Mouse (Mus musculus): ENCODE measurements around the gene Srgn.
"Not testable (repeated sequence)": the region's sequence is repeated elsewhere in the genome, so short reads cannot be mapped to it uniquely, and the experiment has no call there.

The Srgn gene

DNA sequence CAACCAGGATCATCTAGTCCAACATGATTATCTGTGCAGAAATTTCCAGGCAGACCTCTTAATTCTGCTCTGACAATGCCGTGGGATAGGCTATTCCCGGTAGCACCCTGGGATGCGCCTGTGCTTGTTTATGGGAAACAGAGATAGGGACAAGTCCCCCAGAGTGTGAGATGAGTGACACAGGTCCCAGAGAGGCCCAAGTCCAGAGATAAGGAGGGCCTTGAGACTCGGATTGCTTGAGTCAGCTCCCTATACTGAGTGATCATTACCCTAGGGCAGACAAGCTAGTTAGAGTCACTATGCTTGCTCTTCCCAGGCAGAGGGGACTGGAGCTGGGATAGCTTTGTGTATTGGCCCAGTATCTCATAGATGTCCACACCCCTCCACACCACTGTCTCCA, 5.5 kb downstream of the Srgn start:
- no peak for DNase-seq (ENCODE audit: low spot score in 2 of 2)

DNA sequence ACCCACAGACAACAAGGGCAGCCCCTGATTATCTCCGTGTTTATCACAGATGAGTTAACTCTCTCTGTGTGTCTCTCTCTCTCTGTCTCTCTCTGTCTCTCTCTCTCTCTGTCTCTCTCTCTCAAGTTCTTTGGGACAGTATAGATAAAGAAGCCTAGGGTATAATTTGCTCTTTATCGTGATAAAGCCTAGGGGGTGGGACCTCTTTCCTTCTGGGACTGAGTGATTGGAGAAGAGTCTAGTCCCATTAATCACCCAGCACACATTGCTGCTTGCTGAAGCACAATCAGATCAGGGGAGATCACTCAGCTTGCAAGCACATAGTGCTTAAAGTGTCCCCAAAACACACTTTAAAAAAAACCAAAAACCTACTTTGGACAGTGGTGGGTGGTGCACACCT, 6.3 kb downstream of the Srgn start:
- DNase-seq (ENCODE audit: low spot score in 2 of 2) = no peak

DNA sequence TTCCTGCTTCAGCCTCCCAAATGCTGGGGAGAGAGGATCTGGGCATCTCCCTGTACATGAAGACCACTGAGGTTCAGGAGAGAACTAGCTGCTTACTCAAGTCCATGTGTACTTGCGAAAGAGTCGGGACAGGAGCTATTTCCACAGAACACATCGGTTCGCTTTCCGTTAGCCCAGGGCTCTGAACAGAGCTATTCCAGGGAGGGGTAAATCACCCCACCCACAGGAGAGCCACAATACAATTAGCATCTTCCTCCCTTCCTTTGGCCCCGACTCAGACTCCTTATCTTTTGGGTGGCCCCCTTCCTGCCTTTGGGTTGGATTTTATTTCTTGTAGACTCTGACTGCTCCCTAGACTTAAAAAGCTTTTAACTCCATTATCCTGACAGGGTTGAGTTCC, 9.7 kb downstream of the Srgn start:
- DNase-seq (ENCODE audit: low spot score in 2 of 2) = no peak

DNA sequence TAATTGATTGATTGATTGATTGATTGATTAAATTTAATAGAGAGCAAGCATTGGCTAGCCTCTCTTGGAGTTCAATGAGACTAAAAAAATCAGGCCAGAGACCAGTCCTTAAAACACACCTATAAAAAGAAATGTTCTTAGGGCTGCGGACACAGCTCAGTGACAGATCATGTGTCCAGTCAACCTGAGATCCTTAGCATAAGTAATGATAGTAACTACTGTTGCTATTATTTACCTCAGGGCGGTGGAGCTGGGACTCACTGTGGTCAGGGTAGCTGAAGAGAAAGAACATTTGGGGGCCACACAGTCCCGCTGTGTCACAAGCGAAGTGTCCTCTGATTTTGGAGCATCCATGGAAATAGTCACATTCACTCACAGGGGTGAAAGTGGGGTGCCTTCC, 14.4 kb downstream of the Srgn start:
- DNase-seq (ENCODE audit: low spot score in 2 of 2) = no peak

DNA sequence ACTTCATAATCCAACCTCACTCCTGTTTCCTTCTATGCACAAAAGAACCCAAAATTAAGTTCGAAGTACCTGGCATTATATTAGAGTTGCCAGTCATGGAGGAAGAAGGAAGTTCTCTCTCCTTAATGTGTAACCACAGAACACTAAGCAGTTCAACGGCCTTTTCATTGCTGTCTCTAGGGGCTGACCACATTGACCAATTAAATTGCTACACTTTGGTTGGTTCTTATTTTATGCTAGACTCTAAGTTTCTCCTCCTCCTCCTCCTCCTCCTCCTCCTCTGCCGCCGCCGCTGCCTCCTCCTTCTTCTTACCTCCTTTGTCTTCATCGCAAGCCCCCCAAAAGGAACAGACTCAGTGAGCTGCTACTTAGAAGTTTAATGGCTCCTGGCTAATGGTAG, 15.7 kb downstream of the Srgn start:
- no peak for DNase-seq (ENCODE audit: low spot score in 2 of 2)

DNA sequence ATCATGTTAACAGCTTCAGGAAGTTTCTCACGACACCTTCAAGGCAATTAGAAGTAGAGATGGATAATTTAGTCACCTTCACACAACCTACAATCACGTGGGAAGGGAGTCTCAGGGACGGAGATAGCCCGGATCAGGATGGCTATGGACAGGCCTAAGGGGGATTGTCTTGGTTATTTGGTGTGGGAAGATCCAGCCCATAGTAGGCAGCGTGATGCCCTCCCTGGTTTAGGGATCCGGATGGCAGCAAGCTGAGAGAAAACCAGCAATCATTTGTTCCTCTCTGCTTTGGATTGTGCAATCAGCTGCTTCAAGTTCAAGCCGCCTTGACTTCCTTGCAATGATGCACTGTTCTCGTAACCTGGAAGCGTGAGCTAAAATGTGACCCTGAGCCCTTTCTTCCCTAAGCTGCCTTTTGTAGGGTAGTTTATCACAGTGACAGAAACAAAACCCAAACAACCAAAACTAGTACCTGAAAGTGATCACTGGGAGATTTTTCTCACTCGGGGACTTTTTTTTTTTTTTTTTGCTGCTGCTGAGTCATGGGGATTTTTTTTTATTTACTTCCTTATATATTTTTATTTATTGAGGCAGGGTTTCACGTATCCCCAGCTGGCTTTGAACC, 18.1 kb downstream of the Srgn start:
- DNase-seq (ENCODE audit: low spot score in 2 of 2) = no peak

DNA sequence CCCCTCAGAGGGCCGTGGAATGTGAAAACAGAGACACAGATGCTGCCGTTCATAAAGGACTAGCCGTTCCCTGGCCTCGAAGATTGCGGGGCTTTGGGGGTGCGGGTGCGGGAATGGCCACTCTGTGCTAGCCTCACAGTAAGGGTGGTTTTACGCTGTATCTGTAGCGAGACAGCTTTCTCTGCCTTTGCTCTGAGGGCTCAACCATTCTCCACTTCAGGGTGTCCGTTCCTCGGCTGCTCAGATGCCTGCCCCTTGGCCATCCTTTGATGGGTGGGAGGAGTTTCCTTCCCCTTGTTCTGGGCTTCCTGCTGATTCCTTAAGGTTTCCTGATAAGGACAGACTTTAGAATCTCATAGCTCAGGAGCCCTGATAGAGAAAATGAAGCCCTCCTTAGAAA, 18.8 kb downstream of the Srgn start:
- DNase-seq (ENCODE audit: low spot score in 2 of 2) = no peak

DNA sequence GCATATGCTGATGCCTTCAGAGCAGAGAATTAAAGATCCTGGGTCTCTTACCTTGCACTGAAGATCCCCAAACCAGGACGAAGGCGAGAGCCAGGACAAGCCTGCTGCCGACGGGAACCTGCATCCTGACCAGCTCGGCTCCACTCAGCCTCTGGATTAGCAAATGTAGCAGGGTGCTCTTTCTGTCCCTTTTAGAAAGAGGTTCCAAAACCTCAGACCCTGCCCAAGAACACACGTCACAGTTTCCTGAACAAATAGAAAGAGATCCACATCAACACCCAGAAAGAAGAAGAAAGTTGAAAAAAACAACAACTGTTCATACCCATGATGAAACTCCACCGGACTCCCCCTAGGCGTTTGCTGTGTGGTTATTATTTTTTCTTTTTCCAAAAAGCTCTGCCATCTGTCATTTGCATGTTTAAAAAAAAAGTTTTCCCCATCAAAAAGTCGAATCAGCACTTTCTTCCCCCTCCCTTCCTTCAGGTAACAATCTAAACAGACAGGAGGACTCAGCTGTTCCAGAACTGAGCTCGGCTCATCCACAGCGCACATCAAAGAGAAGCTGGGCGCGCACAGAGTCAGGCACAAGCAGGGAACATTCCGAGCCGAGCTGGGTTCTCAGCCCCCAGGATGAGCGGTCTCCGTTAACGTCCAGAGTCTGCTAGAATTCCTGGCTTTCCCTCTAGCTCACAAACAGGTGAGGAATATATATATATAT, 19.5 kb downstream of the Srgn start:
- peak in 1 of 2 experiments; percentile 25 for DNase-seq (ENCODE audit: low spot score in 2 of 2)

DNA sequence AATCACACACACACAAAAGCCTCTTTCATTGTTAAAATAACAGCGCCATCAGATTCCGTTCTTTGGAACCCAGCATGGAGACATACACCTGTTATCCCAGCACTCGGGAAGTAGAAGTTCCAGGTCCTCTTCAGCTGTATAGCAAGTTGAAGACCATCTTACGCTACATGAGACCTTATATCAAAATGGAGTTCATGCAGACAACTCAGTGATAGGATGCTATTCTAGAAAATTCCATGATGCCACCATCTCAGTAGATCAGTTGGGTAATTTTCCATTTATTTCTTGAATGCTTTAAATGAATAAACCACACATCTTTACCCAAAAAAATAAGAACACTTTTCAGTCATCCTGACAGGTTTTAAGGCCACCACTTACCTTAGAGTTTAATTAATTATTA, 20.2 kb downstream of the Srgn start:
- DNase-seq (ENCODE audit: low spot score in 2 of 2) = no peak

DNA sequence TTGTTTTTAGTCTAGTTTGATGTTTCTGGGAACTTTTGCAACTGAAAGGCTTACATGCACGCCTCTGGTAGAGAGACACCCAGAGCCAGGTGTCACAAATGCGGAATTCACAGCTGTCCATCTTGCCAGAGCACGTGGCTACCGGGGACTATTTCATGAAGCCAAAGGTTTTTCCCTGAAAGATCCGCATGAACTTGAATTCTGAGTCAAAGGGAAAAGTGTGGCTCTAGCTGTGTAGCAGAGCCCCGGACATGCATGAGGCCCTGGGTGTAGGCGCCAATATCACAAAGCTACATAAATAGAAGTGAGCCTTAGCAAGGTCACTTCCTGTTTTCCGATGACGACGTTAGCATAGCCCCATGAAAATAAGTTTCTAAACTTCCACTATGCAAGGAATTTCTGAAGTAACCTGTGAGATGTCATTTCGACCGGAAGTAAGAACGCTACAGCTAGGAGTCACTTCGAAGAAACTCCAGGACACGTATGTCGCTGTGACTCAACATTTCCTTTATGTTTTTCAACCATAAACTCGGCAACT, 21.2 kb downstream of the Srgn start:
- DNase-seq (ENCODE audit: low spot score in 2 of 2) = no peak

DNA sequence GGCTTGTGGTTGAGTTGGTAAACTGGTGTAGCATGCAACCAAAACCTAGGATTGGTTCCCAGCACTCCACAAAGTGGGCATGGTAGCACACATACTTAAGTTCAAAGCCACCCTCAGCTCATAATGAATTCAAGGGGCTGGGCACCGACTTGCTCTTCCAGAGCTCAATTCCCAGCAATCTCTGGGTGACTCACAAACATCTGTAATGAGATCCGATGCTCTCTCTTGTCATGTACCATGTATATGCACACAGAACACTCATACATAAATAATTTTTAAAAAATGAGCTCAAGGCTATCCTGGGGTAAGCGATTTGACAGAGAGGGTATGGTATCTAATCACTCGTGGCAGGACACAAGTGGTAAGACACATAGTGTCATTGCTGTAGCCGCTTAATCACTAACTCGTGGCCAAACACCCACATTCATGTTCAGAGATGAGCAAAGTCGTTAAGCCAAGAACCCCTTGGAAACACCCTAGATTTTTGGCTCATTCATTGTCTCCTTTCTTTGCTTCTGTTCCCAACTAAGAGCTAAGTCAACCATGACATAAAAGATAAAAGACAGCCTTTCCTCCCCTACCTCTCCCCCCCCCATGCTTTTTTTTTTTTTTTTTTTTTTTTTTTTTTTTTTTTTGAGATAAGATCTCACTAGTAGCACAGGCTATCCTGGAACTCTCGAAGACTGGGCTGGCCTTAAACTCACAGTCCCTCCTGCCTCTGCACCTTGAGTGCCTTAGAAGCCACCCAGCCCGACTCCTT, 21.8 kb downstream of the Srgn start:
- no peak for DNase-seq (ENCODE audit: low spot score in 2 of 2)

DNA sequence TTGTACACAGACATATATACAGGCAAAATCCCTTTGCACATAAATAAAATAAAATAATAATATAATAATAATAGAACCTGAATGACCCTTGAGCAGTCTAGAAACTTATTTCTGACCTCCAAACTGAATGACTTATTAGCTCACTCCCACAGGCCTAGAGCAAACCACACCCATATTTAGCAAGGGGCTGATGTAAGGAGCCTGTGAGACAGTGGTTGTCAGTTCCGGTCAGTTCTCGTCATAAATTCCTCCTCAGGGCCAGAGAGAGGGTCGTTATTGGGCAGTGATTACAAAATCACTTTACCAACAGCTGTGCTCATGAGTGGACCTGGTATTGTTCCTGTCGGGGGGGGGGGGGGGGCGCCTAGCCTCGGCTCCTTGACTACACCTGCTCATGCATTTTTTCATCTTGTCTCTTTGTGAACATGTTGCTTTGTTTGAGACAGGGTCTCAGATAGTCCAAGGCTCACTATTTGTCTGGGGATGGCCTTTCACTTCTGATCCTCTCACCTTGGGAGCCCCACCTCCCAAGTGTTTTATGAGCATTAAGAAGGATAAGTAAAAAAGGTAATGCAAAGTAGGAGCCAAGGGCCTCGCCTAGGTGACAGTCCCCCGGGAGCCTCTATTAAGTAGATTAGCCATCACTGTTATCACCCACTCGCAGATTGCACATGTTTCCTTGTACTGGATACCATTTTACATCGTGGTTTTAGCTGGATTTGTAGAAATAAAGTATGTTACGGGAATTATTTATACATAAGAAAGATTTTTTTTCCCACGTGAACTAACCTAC, 23.2 kb downstream of the Srgn start:
- DNase-seq (ENCODE audit: low spot score in 2 of 2) = no peak

DNA sequence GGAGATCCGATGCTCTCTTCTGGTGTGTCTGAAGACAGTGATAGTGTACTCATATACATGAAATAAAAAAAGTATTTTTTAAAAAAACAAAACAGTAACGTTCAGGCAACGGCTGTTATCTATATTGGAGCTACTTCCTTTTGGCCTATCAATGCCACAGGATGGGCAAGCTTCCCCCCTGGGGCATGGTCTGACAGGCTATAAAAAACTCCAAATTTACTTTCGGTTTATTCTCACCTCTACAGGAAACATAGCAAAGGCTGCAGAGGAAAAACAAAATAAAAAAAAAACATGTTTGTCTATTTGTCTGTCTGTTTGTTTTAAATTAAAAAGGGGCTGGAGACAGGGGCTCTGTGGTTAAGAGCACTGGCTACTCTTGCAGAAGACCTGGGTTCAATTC, 23.9 kb downstream of the Srgn start:
- DNase-seq (ENCODE audit: low spot score in 2 of 2) = no peak

DNA sequence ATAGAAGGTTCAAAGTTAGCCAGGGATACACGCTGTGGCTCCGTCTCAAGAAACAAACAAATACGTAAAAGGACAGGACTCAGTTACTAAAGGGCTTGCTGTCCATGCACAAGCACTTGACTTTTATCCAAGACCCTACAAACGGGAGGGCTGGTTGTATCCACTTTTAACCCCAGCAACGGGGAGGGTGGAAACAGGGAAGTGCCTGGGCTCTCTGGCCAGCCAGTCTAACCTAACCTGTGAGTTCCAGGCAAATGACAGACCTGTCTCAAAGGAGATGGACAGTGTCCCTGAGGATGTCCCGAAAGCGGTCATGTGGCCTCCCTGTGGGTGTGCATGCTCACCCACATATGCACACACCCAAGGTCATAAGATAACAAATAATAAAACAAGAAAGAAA, 25.3 kb downstream of the Srgn start:
- no peak for DNase-seq (ENCODE audit: low spot score in 2 of 2)

DNA sequence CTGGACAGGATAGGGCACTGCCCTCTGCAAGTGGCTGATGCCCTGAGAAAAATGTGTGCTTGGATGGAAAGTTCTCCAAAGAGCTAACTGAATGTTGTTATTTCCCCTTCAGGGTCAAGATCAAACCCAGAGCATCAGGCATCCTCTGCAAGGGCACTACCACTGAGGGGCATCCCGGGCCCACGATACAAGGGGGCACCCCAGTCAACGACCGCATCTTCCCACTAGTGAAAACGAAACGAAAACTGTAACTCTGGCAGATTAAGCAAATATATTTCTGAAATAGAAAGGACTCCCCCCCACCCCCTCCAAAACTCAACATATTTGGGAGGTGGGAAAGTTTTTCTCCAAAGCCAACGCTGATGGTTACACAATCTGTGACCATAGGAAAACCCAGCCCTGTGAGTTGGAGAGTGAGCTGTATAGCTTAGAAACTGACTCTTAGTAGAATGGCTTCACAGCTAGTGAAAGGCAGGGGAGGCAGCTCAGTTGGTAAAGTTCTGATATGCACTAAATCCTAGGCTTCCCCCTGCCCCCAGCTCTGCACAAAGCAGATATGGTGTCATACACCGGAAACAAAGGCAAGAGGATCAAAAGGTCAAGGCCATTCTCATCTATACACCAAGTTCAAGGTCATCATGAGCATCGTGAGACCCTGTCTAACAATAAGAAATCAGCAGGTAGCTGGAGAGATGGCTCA, 26.2 kb downstream of the Srgn start:
- DNase-seq (ENCODE audit: low spot score in 2 of 2) = no peak

DNA sequence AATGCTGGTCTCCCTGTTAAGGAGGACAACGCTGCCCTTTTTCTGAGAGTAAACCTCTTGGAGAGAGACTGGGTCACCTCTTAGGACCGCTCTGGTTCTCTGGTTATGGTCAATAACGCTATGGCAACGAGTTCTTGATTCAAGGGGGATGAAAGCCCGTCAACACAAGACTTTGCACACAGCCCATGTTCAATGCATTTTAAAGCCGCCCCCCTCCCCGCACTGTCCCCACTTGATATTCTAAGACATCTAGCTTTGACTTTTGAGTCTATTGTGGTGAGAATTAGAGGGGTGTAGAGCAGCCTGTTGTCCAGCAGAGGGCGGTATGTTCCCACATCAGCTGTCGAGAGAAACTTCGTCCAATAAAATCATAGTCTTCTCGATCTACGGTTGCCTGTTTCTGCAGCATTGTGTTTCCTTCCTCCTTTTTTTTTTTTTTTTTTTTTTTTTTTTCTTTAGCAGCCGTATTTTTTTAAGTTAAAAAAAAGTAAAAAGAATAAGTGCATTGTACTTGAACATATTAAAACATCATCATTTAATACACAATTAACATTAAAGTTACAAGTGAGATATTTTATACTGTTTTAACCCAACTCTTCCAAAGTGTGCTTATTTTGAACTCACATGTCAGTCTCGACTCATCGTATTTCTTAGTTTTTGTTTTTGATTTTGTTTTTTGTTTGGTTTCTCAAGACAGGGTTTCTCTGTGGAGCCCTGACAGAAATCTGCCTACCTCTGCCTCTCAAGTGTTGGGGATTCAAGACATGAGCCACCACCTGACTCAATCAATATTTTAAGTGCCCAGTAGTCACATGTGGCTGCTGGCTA, 26.9 kb downstream of the Srgn start:
- peak in 1 of 2 experiments; percentile 30 for DNase-seq (ENCODE audit: low spot score in 2 of 2)

DNA sequence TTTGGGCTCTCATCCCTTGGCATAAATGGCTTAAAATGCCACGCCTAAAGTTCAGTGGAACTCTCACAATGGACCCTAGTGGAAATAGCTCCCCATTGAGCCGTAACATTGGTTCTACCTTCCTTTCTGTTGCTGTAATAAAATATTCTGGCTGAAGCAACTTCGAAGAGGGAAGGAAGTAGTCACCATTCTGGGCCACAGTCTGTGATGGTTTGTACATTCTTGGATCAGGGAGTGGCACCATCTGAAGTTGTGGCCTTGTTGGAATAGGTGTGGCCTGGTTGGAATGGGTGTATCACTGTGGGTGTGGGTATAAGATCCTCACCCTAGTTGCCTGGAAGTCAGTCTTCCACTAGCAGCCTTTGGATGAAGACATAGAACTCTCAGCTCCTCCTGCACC, 35.6 kb downstream of the Srgn start:
- DNase-seq (ENCODE audit: low spot score in 2 of 2) = not testable (repeated sequence)

DNA sequence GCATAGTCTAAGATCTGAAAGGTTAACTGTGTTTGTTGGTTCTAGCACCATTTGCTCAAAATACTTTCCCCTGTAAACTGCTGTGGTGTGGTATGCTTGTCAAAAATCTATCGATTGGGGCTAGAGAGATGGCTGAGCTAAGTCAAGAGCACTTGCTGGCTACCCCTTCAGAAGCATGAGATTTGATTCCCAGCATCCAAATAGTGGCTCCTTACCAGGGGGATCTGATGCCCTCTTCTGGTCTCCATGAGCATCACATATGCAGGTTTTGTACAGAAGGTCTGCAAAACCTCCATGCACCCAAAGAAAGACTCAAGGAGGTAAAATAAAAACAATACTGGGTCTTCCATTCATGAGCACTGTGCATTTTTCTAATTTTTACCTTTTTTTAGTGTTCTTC, 39.0 kb downstream of the Srgn start:
- no peak for DNase-seq (ENCODE audit: low spot score in 2 of 2)

DNA sequence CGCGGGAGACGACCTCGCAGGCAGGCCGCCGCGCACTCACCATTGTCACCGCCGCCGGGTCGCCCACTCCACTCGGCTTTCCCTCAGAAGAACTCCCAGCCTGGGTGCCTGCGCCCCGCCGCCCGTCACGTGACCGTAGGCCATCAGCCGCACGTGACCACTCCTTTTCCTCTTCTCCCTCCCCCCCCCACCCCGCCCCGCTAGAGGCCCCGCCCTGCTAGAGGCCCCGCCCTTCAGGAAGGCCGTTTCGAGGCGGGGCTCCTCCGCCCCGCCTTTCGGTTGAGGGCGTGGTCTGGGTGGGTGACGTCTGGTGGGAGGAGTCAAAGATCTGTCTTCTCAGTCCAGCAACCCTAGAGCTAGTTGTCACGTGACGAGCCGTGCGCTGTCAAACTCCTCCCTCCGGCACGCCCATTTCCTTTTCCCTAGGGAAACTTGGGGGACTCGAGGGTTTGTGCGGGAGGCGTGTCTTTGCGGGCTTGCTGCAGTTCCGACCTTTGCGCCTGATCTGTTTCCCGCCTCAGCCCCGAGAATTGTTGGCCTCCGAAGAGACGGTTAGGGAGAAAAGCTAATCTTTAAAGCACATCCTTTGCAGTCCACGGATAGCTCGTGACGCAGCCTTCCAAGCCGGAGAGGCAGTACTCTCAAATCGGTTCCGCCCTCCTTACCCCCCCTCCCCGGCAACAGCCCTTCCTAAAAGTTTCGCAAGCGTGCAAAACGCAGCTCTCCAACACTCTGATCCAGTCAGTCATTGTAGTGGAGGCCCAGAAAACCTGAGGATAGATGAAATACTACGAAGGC, 40.4 kb downstream of the Srgn start, which contains the start of gene Vps26a:
Gene Vps26a (minus strand): TSS at position 188 of the 798 bp plus-strand sequence.
- DNase-seq (ENCODE audit: low spot score in 2 of 2) = peak; percentile 98 to 99
